Mouse (Mus musculus): ENCODE measurements at regions not wholly inside any gene's neighbourhood (a gene's known extent, or its start where the extent isn't known, plus 50 kb on each side); places are given as distances from the start of the nearest gene placed in this dataset.

DNA sequence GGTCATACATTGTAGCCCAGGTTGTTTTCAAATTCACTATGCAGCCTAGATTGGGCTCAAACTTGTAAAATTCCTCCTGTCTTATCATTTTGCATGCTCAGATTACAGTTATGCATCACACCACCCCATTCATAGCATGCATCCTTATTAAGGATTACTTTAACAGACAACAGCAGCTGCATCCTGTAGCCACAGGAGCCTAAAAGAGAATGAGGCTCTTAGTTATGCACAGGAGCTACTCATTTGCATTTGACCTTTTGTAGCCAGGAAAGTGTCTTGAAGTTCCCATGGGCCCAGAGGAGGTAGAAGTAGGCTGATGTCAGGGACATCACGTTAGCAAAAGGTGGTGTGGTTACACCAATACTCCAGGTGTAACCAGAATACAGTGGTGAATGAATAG is 148.9 kb upstream of the Sdr16c6 start:
- TF ChIP-seq CTCF (IDR thresholded peaks at IDR 0.05; ENCODE audit: insufficient read depth, low read length) (no peak), POLR2A (IDR thresholded peaks at IDR 0.05; ENCODE audit: borderline replicate concordance, extremely low read depth, low read depth, low read length) (no peak)
